Mouse (Mus musculus) spleen, adult 18-20 months (tissue): ENCODE results near the gene Tet3.

ENCODE experiments used
- DNase-seq, 2 experiments: peaks; one replicate each; pipeline ENCODE4 v3.0.0; 2022; ENCODE audit warnings: mixed read lengths in 2 of 2

Gene Tet3

DNA sequence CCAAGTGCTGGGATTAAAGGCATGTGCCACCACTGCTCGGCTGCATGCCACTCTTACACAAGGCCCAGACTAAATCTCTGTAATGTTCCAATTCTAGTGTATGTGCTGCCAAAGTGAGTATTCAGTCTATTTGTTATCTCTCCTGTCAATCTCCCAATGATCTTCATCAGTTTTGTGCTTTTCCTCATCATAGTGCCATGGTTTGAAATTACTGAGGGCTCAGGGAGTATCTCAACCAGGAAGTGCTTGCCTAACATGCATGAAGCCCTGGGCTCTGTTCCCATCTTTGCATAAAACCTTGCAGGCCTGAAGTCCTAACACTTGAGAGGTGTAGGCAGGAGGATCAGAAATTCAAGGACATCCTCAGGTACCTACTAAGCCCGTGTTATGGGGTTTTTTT lies 136.1 kb downstream of the Tet3 start:
- no peak for DNase-seq

DNA sequence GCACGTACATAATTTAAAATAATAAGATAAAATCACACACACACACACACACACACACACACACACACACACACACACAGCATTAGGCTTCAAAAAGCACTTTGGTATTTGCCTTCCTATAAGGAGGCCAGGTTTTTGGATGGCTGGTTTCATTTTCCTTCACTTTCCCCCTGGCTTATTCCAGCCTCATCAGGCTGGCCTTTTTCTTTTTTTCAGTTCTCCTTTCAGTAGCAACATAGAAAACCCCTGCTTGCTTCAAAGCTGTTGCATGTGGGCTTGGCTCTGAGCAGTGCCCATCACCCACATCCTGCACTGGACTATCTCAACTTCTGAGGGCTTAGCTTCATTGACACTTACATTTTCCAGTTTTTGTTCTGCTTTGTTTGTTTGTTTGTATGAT lies 137.0 kb downstream of the Tet3 start:
- DNase-seq: peak; percentile 13 to 22

DNA sequence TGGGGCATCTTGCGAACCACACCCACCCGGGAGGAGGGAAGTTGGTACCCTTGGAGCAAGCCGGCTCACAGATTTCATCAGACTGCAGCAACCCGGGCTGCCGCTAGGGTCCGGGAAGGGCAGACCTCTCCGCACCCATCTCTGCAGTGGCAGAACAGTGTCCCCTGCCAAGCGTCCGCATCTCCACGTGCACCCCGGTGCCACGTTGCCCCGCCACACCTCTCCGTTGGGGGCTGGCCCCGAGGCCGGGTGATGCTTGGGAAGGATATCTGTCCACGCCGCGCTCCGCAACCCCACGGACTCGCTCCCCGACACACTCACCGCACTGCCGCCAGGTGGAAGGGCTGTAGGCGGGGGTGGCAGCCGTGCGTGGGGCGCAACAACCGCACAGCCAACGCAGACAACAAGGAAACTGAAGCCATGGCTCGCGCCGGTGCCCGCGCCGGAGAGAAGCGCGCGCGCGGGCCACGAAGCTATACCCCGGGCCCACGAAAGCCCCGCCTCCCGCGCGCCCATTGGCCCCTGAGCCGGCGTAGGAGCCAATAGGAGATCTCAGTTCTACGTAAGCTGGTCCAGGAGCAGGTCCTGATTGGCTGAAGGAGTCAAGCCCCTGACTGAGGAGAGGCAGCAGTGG lies 141.7 kb downstream of the Tet3 start:
- peak; percentile 82 to 90 for DNase-seq

DNA sequence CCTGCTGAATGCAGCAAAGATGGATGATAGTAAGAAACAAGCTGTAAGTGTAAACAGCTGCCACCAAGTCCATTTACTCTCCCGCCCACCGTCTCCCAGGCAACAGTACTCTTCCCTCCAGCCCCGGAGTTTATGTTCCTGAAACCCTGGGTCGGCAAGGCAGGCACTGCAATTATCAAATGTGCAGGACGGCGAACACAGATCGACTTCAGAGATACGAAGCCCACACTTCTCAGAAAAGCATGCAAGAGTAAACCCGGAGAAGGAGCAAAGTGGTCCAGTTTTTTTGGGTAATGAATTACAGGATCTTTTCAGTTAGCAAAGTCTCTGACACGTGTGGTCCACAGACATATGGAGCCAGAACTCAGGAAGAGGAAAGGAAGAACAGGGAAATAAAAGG lies 142.9 kb downstream of the Tet3 start:
- DNase-seq: no peak

DNA sequence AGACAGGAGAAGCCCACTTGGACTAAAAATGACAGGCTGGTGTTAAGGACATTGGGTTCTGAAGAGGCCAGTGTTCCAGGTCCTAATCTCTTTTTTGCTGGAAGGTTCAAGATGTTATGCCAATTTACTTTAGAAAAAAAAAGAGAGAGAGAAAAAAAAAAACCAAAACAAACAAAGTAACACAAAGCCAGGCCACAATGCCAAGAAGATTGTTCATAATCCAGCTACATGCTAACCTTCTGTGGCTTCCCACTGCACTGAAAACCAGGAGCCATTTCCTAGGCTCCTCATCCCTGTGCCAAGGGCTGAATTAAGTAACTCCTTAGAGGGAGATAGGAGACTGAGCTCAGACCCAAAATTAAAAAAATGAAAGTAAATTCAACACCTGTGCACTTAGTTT lies 143.6 kb downstream of the Tet3 start:
- no peak for DNase-seq

DNA sequence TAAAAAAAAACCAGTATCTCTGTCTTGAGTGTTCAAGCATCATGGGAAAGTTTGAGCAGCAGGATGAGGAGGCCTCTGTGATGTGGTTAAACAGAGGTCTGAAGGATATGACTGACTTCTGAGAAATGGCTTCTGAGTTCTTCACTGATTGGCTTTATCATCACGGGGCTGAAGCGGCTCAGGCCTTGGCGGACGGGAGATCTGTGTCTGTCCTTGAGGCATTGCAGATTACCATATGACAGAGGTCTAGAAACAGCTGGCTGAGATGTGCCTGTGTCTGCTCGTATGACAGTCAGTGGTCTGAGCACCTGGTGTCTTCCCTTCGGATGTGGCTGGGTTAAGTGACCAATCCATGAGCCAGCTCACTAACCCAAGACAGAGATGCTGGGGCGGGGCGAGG lies 146.4 kb downstream of the Tet3 start:
- DNase-seq: no peak
